Mouse (Mus musculus) G1E (cell line): ENCODE results near the gene Syn3.

Source experiments
- CTCF ChIP-seq: IDR thresholded peaks from 2 replicates; pipeline ENCODE4 v1.5.1; 2012; ENCODE audit warnings: low read depth, low read length, inconsistent platforms, mixed read lengths
- GATA1 ChIP-seq: IDR thresholded peaks from 2 replicates; pipeline ENCODE4 v1.6.1; 2012; ENCODE audit warnings: borderline replicate concordance, low read length, inconsistent platforms, mixed read lengths
- TAL1 ChIP-seq: conservative IDR thresholded peaks from 2 replicates; pipeline ENCODE4 v1.6.1; 2012; ENCODE audit warnings: low read depth, low read length, inconsistent platforms, mixed read lengths

DNA sequence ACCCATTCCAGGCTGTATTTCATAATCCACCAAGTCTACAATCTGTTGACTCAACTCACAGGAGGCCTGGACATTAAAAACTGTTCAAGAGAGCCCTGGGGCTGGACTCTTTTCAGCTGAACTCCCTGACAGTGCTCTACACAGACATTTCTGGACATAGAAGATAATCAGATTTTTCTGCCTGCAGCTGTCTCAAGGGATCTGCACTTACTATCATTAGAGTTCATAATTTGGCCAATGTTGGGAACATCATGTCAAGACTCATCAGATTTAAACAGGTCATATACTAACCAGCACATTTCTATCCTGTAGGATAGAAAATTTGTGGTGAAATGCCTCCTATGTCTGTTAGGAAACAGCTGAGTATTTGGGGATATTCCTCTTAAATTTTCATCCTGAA, 12.2 kb upstream of the Syn3 start:
- no peak for TF ChIP-seq CTCF
- no peak for TF ChIP-seq GATA1
- TF ChIP-seq TAL1: no peak
